Mouse (Mus musculus) adrenal gland, postnatal 10 days (tissue): ENCODE measurements at regions not wholly inside any gene's neighbourhood (a gene's known extent, or its start where the extent isn't known, plus 50 kb on each side); places are given as distances from the start of the nearest gene placed in this dataset.

ENCODE experiments used
- DNase-seq: peaks from one replicate; pipeline ENCODE4 v3.0.0; 2021; ENCODE audit warnings: mixed read lengths

- no peak for DNase-seq
Observed at GRCm38 (mm10) chr7:51300238-51300637, 210.6 kb upstream of the Ano5 start.

- no peak for DNase-seq
Observed at GRCm38 (mm10) chr7:51307757-51308156, 203.1 kb upstream of the Ano5 start.

- no peak for DNase-seq
Observed at GRCm38 (mm10) chr7:51310191-51310590, 200.6 kb upstream of the Ano5 start.

- no peak for DNase-seq
Observed at GRCm38 (mm10) chr7:51339841-51340540, 170.8 kb upstream of the Ano5 start.

GRCm38 (mm10) chr7:51347521-51347920 is 163.3 kb upstream of the Ano5 start:
- DNase-seq = no peak

- no peak for DNase-seq
Observed at GRCm38 (mm10) chr7:51360134-51360533, 150.7 kb upstream of the Ano5 start.

GRCm38 (mm10) chr7:51377584-51377983 is 133.2 kb upstream of the Ano5 start:
- no peak for DNase-seq
